Mouse (Mus musculus): ENCODE data around the gene Ube2f.
A peak's percentile ranks its signal among the peaks of the same experiment; 100 is the strongest.

The Ube2f gene

DNA sequence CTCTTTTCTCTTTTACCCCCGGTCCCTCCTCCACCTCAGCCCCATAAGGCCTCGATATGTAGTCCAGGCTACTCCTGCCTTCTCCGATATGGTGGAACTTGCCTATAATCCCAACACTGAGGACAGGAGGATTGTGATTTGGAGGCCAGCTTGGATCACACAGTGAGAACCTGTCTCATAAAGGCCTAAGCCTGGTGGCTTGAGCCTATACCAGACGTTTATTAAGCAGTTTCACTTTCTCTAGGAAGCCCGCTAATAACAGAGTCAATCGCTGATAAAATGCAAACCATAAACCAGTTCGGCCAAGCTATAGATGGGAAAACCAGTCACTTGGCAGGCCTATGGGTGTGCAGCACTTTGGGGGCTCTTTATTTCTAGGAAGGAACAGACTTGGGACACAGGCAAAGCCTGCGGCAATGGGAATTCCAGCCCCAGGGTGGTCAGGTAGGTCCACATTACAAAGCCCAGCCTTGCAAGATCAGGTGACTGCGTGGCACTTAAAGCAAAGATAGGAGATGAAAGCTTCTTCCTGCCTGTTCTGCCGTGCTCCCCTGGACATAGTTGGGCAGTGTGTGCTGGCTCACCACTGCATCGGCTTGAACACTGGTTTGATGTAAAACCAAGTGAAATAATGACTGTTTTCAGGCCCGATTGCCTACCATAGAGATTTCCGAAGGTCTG, 49.1 kb downstream of the Ube2f start:
- DNase-seq = no peak

DNA sequence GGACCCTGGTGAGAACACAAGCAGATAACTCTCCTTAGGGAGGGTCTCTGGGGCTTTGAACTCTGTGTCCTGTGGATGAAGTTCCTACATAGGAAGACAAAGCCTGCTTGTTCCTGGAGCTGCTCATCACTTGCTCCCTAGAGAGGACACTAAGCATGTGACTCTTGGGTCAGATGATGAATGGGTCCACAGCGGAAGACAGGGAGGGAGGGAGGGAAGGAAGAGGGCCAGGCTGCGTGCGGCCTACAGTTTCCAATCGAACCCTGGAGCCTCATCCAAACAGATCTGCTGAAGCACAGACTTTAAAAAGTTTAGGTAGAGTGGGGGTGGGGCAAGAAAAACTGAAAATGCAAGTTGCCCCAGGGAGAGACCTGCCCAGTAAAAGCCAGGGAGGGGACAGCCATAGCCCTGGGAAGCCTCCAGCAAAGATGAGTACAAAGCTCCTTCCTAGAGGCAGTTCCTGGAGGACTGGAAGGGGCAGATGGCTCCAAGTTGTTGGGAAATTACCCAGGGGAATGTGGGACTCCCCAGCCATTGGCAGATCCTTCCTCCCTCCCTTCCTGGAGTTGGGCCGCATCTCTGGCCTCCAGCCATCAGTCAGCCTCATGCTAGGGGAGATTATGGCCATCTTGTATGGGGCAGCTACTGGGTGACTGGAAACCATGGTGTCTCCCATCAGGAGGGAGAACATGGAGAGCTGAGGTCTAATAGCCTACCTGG, 49.8 kb downstream of the Ube2f start:
- DNase-seq = peak; percentile 20

DNA sequence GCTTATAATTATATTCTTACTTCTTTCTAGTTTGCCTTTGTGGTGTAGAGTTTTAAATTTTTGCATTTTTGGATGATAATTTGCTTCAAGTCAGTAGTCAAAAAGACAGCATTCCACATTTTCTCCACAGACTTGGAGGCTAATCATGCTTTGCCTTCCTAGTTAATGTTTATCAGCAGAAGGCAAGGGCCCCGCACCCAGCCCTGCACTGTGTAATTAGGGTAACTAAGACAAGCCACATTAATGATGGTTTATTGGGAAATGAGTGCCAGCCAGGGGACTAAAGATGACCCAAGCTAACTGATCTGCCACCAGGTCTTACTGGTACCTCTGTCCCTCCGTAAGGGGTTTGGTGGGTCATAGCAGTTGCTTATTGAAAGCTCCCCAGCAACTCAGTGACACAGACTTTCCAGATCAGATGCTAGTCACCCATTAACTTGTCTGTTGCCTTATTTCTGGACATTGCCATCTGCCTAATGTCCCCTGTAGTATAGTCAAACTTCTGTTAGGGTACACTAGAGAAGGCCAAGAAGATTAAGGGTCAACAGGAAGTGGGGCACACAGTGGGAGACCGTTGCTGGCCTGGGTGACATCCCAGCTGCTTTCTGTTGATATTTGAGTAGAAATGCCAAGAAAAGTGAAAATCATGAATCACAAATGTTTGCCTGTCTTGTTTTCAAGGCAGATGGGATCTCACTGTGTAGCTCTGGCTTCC, 51.3 kb downstream of the Ube2f start:
- no peak for DNase-seq

DNA sequence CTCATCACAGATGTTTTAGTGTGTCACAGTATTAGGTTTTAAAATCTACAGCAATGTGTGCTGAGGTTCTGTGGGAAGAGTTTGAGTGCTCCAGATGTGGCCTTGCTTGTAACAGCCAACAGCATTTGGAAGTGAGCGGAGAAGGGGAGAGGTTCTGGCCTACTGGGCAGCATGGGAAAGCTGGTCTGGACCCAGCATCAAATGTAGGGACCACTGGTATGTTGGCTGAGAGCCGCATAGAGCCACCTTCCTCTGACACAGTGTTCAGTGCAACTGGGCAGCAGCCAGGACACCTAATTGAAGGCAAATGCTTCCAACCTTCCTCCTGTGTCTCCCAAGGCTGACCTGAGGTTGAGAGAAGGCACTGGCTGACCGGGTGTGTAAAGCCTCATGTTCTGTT, 51.9 kb downstream of the Ube2f start:
- DNase-seq = no peak

DNA sequence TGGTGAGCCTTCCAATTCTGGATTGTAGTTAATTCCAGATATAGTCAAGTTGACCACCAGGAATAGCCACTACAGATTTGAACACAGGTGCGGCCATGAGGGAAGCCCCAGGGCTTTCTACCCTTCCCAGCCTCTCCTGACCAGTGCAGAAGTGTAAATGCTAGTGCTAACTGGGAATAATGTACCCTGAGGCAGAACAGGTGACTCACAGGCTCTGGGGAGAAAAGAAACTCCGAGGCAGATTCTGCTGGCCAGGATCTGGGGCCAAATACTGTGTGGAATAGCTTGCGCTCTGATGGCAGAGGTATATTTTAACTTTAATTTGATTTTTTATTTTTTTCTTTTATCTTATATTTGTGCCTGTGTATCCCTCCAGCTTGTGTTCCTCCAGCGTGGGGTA, 54.5 kb downstream of the Ube2f start:
- DNase-seq = no peak

DNA sequence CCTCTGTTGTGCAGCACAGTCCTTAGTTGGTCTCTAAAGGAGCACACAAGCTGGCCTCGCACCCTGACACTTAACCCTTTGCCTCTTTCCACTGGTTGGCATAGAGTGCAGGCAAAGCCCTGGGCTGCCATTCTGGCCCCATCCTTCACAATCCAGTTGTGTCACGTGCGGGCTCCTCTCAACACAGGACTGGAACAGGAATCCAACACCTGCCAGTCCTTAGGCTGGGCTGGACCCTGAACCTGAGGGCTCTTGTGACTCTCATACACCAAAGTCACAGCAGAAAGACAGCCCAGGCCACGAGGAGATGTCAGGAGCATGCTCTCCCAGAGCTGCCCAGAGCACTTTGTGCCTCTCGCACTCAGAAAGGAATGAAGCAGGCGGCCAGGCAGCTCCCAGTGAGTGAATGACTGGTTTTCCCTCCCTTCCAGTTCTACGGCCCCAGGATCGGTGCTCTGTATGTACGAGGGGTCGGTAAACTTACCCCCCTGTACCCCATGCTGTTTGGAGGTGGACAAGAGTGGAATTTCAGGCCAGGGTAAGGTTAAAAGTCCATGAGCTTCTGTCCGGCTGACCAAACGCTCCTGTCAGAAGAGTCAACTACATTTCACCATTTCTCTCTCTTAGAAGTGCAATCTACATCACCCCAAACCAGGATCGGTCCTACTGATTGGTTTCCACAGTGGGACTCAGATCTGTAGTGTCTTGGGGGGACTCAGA, 59.4 kb downstream of the Ube2f start:
- no peak for DNase-seq

DNA sequence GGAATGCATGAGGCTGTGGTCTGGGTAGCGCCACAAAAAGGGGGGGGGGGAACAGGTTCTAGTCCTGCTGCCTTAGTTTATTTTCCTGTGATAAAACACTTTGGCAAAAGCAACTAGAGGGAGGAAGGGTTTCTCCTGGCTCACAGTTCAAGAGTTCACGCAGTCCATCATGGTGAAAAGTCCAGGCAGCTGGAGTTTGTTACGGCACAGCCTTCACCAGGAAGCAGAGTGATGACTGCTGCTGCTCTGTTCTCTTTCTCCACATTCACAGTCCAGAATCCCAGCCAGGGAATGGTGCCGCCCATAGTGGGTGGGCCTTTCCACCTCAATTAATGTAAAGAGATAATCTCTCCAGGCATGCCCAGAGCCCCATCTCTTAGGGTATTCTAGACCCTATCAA, 62.2 kb downstream of the Ube2f start:
- no peak for DNase-seq

DNA sequence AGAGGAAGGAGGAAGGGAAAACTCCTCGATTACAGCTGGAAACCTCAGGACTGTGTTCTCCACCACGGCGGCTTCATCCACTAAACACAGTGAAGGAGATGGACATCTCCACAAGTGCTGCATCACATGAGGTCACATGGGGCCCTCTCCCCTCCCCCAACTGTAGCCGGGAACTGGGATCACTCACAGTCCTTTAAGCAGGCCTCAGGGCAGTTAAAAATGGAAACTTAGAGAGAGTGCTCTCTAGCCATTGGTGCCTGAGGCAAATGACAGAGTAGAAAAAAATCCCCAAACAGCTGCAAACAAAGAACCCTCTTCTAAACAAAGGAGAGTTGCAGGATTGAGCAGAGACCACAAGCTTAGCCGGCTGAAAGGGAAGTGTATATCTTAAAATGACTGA, 63.1 kb downstream of the Ube2f start:
- no peak for DNase-seq

DNA sequence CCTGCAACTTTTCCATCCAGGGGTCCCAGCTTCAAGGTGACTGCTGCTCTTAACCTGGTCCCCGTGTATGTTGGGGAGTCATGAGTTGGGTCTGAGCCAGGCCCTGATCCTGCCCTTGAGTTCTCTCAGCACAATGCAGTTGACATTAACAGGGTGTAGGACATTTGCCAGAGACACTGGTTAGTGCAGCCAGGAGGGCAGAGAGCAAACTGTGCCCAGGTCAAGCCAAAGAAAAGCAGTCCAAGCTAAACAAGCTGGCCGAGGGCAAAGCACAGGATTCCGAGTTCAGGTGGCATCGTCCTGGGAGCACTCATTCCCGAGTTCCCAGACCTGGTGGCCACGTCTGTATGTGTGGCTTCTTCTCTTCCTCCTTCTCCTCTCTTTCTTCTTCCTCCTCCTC, 67.6 kb downstream of the Ube2f start:
- no peak for DNase-seq

DNA sequence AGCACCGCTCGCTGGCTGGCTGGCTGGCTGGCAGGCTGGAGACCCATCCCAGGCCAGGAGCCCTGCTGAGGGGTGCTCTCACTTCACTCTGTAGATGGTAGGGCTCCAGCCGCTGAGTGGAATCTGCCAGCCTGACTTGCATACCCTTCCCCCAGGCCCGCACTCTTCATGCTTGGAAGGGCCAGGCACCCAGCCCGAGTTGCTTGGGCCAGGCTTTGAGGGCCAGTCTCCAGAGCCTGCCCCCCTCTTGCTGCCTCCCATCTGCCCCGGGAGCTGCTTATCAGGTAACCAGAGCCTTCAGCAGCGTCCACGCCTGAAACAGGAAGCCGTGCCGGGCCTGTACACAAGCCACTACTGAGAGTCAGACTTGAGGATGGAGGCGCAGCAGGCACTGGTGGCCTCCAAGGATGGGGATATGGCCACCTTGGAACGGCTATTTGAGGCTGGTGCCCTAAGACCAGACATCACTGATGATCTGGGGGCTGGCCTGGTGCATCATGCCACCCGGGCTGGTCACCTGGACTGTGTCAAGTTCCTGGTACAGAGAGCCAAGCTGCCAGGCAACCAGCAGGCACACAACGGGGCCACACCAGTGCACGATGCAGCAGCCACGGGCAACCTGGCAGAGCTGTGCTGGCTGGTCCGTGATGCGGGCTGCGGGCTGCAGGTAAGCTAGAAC, 71.8 kb downstream of the Ube2f start, which contains the start of gene Espnl:
Gene Espnl, plus strand, starts transcription at position 316 of the 679 bp plus-strand sequence.
- no peak for DNase-seq

DNA sequence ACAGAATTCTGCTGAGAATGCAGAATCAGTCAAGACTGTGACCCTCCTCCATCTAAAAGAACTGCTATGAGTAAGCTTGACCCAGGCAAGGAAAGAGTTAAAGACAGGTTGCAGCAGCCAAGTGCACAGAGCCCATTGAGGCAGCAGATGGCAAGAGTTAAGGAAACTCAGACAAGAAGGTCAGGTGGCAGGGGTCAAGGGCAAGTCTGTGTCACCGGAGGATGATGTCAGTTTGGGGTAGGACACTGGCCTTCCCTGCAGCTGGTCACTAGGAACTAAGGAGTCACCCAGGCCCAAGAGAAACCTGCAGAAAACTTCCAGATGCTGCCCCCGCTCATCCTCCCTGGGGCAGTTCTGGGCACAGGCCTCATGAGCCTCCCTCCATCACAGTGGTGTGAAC, 74.5 kb downstream of the Ube2f start:
- DNase-seq = no peak

DNA sequence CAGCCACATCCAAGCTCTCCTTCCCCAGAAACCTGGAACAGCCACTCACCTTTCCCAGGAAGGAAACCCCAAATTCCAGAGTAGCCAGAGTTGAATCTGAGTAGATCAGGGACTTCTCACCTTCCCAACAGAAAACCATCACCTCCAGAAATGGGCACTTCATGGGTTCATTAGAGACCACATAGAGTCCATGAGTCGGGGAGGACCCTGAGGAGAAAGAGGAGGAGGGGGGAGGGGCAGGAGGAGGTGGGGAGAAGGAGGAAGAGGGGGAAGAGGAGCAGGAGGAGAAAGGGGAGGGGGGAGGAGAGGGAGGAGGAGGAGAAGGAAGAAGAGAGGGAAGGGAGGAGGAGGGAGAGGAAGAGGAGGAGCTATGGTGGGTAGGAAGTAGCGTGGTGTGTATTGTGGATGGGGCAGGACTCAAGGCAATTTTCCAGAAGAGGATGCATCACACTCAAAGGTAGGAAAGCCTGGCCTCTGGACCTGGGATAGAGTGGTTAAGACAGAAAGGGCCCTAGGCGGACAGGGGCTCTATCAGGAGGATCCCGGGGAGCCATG, 75.5 kb downstream of the Ube2f start:
- DNase-seq = no peak

DNA sequence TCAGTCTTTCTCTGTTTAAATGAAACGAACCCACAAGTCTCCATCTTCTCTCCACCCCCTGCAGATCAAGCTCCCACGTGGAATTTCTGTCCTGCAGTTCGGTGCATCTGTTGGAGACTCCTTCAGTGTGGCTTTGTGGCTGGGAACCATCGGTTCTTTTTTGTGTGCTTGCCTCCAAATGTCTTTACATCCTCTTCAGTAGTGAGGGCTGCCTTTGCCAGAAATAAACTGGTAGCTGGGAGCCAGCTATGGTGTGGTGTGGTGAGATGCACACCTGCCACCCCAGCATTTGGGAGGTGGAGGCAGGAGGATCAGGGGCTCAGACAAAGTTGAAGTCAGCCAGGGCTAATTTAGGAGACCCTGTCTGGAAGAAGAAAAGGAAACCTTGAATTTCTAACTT, 82.0 kb downstream of the Ube2f start:
- no peak for DNase-seq

DNA sequence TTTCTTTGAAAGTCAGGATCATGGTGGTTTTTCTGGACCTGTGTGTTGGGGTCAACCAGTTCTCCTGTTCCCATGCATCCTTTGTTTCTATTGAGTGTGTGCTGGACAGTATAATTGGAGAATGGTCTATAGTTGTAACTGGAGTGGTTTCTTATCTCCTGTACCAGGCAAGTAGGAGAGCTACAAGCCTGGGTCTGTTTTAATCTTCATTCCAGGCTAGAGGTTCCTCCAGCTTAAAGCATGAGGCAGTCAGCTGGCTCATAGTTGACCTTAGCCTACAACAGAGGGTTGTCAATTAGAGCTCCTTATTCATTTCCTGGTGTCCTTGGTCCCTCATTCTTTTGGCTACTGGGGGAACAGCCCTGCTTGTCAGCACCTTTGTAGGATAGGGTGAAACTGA, 83.5 kb downstream of the Ube2f start:
- DNase-seq = no peak

DNA sequence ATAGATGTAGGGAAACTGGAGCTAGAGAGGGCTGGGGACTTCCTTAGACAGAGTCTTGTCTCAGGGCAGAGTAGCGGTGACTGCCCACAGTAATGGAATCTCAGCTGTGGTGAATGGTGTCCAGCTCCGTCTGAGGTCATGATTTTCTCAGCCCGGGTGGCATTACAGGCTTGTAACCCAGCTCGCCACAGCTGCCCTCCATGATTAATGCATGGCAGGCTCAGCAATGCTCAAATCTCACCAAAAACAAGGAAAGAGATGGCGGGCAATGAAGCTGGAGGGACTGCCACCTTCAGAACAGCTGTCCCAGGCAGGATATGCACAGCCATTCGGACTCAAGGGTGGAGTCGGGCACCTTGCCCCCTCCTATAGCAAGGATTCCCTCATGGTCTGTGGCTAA, 87.3 kb downstream of the Ube2f start:
- no peak for DNase-seq
